In the genomic region with DNA sequence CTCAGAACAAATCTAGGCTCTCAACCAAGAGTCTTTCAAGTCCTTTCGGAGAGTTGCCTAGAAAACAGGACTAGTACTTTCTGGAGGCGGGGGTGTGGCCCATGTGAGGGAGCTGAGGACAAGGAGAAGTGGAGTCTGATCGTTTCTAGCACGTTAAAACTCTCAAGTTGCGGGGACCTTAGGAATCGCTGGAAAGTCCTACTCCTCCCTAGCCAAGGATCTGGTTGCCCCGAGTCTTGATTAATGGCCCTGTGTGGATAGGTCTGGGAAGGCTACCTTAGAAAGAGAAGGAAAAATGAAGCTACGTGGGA, we compare ENCODE assay signal across 8 mouse cellular contexts. TPM values are rescaled to one million over a fixed set of nuclear protein-coding genes. Genes with fewer than 3 reads are reported as not detected.
DNase-seq lines count a peak whose midpoint lies in the region; ATAC-seq and TF ChIP-seq lines count a peak whose summit lies in the region.

No protein-coding gene starts in this region.

- peak overlapping the region; percentile 48; the same call in 1 of the 2 replicates for H3K9ac ChIP-seq in embryonic facial prominence, embryonic 14.5 days (ENCODE audit: low read depth, low read length)
- H3K9ac ChIP-seq in kidney, embryonic 15.5 days, result peak overlapping the region; percentile 39; the same call in 1 of the 2 replicates

- peak overlapping the region; percentile 47; the same call in 1 of the 2 replicates for H3K4me3 ChIP-seq in layer of hippocampus, adult 2 months
- H3K4me3 ChIP-seq in embryonic facial prominence, embryonic 14.5 days (ENCODE audit: low read depth, low read length), result peak overlapping the region; percentile 60
- peak overlapping the region; percentile 55 for H3K4me3 ChIP-seq in kidney, embryonic 15.5 days (replicated peaks)

- no peaks in the 10 kb centered on the region for H3K9me3 ChIP-seq in embryonic facial prominence, embryonic 14.5 days (ENCODE audit: control insufficient read depth, low read length)
- H3K9me3 ChIP-seq in kidney, embryonic 15.5 days (replicated peaks), result no peaks in the 10 kb centered on the region

- peak overlapping the region; percentile 99 for H3K4me2 ChIP-seq in embryonic facial prominence, embryonic 14.5 days (ENCODE audit: low read depth, low read length)
- peak overlapping the region; percentile 86 for H3K4me2 ChIP-seq in kidney, embryonic 15.5 days

- peaks cover 39% of the 10 kb centered on the region for H3K4me1 ChIP-seq in embryonic facial prominence, embryonic 14.5 days (ENCODE audit: control insufficient read depth, insufficient read depth, low read length)
- peaks cover 79% of the 10 kb centered on the region for H3K4me1 ChIP-seq in kidney, embryonic 15.5 days

- 5% methylated on average over 8 of the region's 8 CpGs for WGBS in embryonic facial prominence, embryonic 14.5 days
- WGBS in kidney, embryonic 15.5 days, result under 1% methylated on average over 8 of the region's 8 CpGs

- peaks cover 11% of the 10 kb centered on the region; the same call in 1 of the 2 replicates for H3K36me3 ChIP-seq in embryonic facial prominence, embryonic 14.5 days (ENCODE audit: control insufficient read depth, insufficient read depth, low read length)
- no peaks in the 10 kb centered on the region; the same call in 1 of the 2 replicates for H3K36me3 ChIP-seq in kidney, embryonic 15.5 days

- no peak for DNase-seq in layer of hippocampus, adult 2 months (ENCODE audit: low spot score in 2 of 2)
- no peak for DNase-seq in layer of hippocampus, postnatal 36 days
- DNase-seq in embryonic facial prominence, embryonic 14.5 days (ENCODE audit: low spot score), result no peak
- peak; percentile 67 for DNase-seq in lung, postnatal 25 days (ENCODE audit: low spot score)
- DNase-seq in adrenal gland, postnatal 25 days, result no peak
- DNase-seq in cerebellum, postnatal 25 days, result no peak
- DNase-seq in left cerebral cortex, adult 9 months (ENCODE audit: low spot score in 2 of 2), result no peak

- TF ChIP-seq CTCF in layer of hippocampus, adult 2 months (conservative IDR thresholded peaks at IDR 0.05), result no peak

- peaks cover 70% of the 10 kb centered on the region for H3K27me3 ChIP-seq in embryonic facial prominence, embryonic 14.5 days (replicated peaks; ENCODE audit: control insufficient read depth, insufficient read depth, low read length)
- H3K27me3 ChIP-seq in kidney, embryonic 15.5 days, result peaks cover 99% of the 10 kb centered on the region

- H3K27ac ChIP-seq in layer of hippocampus, adult 2 months, result peak overlapping the region; percentile 79
- H3K27ac ChIP-seq in embryonic facial prominence, embryonic 14.5 days (replicated peaks; ENCODE audit: low read depth, low read length), result peak overlapping the region; percentile 73
- peak overlapping the region; percentile 84 for H3K27ac ChIP-seq in kidney, embryonic 15.5 days

- no peak for ATAC-seq in embryonic facial prominence, embryonic 14.5 days (ENCODE audit: low read depth)
- no peak for ATAC-seq in kidney, embryonic 15.5 days (replicated peaks; ENCODE audit: low FRiP score)

RNA-seq across cellular contexts. Expression of a gene that starts 6.0 kb away (rescaled TPM):
- total RNA-seq in layer of hippocampus, adult 2 months (2021), result 10 to 100 TPM; 54.5 to 54.8 TPM
- total RNA-seq in layer of hippocampus, postnatal 36 days (2021), result 10 to 100 TPM; 52.8 to 59.6 TPM
- polyA plus RNA-seq in embryonic facial prominence, embryonic 14.5 days (2014; fragmentation: Nextera tagmentation; extraction: Ambion mirVana), result 74.2 and 74.8 TPM in 2 replicates
- 31.0 and 41.7 TPM in 2 replicates for polyA plus RNA-seq in kidney, embryonic 15.5 days (2015; fragmentation: Nextera tagmentation; extraction: Ambion mirVana)
- 62.9 and 66.6 TPM in 2 replicates for total RNA-seq in adrenal gland, postnatal 25 days (2021)

RNA-seq across cellular contexts. Expression of a gene that starts 24.3 kb away (rescaled TPM):
- total RNA-seq in layer of hippocampus, adult 2 months (2021), result 10 to 100 TPM; 29.4 to 42.9 TPM
- 10 to 100 TPM; 36.2 to 37.3 TPM for total RNA-seq in layer of hippocampus, postnatal 36 days (2021)
- 26.5 and 30.3 TPM in 2 replicates for polyA plus RNA-seq in embryonic facial prominence, embryonic 14.5 days (2014; fragmentation: Nextera tagmentation; extraction: Ambion mirVana)
- 43.6 and 53.1 TPM in 2 replicates for polyA plus RNA-seq in kidney, embryonic 15.5 days (2015; fragmentation: Nextera tagmentation; extraction: Ambion mirVana)
- total RNA-seq in adrenal gland, postnatal 25 days (2021), result 23.3 and 28.6 TPM in 2 replicates

RNA-seq across cellular contexts. Expression of a gene that starts 25.7 kb away (rescaled TPM):
- not detected for total RNA-seq in layer of hippocampus, adult 2 months (2021)
- total RNA-seq in layer of hippocampus, postnatal 36 days (2021), result not detected
- not detected in 2 replicates for polyA plus RNA-seq in embryonic facial prominence, embryonic 14.5 days (2014; fragmentation: Nextera tagmentation; extraction: Ambion mirVana)
- 1.9 TPM in 1 of 2 replicates, not detected in the other for polyA plus RNA-seq in kidney, embryonic 15.5 days (2015; fragmentation: Nextera tagmentation; extraction: Ambion mirVana)
- 0.91 TPM in 1 of 2 replicates, not detected in the other for total RNA-seq in adrenal gland, postnatal 25 days (2021)
